Mouse (Mus musculus) heart, embryonic 11.5 days (tissue): ENCODE results near the gene Rps15a. TPM values are rescaled to one million over a fixed set of nuclear protein-coding genes. Genes with fewer than 3 reads are reported as not detected.

Experiments used
- ATAC-seq: fragments of 200-750 bp; cut with Nextera tagmentation; replicated peaks from 2 replicates; pipeline ENCODE4 v1.8.0; 2017; ENCODE audit warnings: moderate library complexity; ENCODE audit not compliant: insufficient number of reproducible peaks, low FRiP score, low TSS enrichment
- H3K27ac ChIP-seq: fragments of 300-500 bp; sonication (generic); 2 replicates; pipeline ENCODE4 v1.5.1; 2014; ENCODE audit warnings: mild to moderate bottlenecking, low read depth, low read length
- H3K27me3 ChIP-seq: fragments of 300-500 bp; sonication (generic); 2 replicates; pipeline ENCODE4 v1.6.1; 2014; ENCODE audit warnings: mild to moderate bottlenecking, low read length, mixed read lengths; ENCODE audit not compliant: control insufficient read depth, insufficient read depth
- H3K36me3 ChIP-seq: fragments of 300-500 bp; sonication (generic); 2 replicates; pipeline ENCODE4 v1.6.1; 2014; ENCODE audit warnings: mild to moderate bottlenecking, low read length, moderate library complexity, mixed read lengths; ENCODE audit not compliant: control insufficient read depth, insufficient read depth
- H3K4me1 ChIP-seq: fragments of 300-500 bp; sonication (generic); 2 replicates; pipeline ENCODE4 v1.6.1; 2014; ENCODE audit warnings: low read length; ENCODE audit not compliant: control insufficient read depth, insufficient read depth
- H3K4me2 ChIP-seq: fragments of 300-500 bp; sonication (generic); 2 replicates; pipeline ENCODE4 v1.6.1; 2014; ENCODE audit warnings: mild to moderate bottlenecking, moderate library complexity
- H3K4me3 ChIP-seq: fragments of 300-500 bp; sonication (generic); 2 replicates; pipeline ENCODE4 v1.5.1; 2014; ENCODE audit warnings: low read depth, low read length
- H3K9ac ChIP-seq: fragments of 300-500 bp; sonication (generic); 2 replicates; pipeline ENCODE4 v1.6.1; 2014; ENCODE audit warnings: mild to moderate bottlenecking, low read depth, low read length, moderate library complexity
- H3K9me3 ChIP-seq: fragments of 300-500 bp; sonication (generic); replicated peaks from 2 replicates; pipeline ENCODE4 v1.6.1; 2016; ENCODE audit warnings: low read length; ENCODE audit not compliant: control insufficient read depth
- WGBS: fragments of 180-500 bp; shearing (Covaris S2); extraction: QIAGEN DNeasy Blood & Tissue Kit; methylation state at CpG from one replicate; pipeline ENCODE4 v1.1.7; 2014; ENCODE audit not compliant: insufficient replicate concordance; 5-methylcytosine and 5-hydroxymethylcytosine counted together
- polyA plus RNA-seq: library from polyadenylated mRNA; unstranded; fragments of >200 nt; fragmentation: Nextera tagmentation; extraction: Ambion mirVana; gene quantifications from 2 replicates; pipeline ENCODE4 v1.2.1, GENCODE M21; 2014

The Rps15a gene
- polyA plus RNA-seq, 1 experiment from 2014 or later: 565 TPM

- H3K9ac ChIP-seq: no peak overlapping the region
- WGBS: 74% methylated on average over 6 of the region's 6 CpGs
- no peak overlapping the region for H3K27ac ChIP-seq
- H3K4me2 ChIP-seq: no peak overlapping the region
- H3K4me1 ChIP-seq: no peaks in the 10 kb centered on the region
- no peaks in the 10 kb centered on the region for H3K36me3 ChIP-seq
- ATAC-seq: no peak
- H3K4me3 ChIP-seq: no peak overlapping the region
- 0 out of 2 replicates have a peak, but pooled peaks cover 2% of the 10 kb centered on the region for H3K9me3 ChIP-seq
- no peaks in the 10 kb centered on the region for H3K27me3 ChIP-seq
Observed at GRCm38 (mm10) chr7:118056300-118056699, 59.7 kb downstream of the Rps15a start.

Other genes starting within 250 kb of the Rps15a start
- gene Arl6ip1, start 13.5 kb upstream of the Rps15a start, polyA plus RNA-seq: 259 and 310 TPM in 2 replicates
- gene Smg1, start 127.5 kb upstream of the Rps15a start, polyA plus RNA-seq: 10.4 and 19.0 TPM in 2 replicates